Mouse (Mus musculus): ENCODE measurements around the gene Mib2. TPM values are rescaled to one million over a fixed set of nuclear protein-coding genes. Genes with fewer than 3 reads are reported as not detected.

The Mib2 gene
- polyA plus RNA-seq, 1 experiment from 2014 or later, result 16.8 TPM

- Histone ChIP-seq H3K27me3 (ENCODE audit: poor library complexity, severe bottlenecking) (no peaks in the 10 kb centered on the region), H3K9me3 (no peaks in the 10 kb centered on the region), H3K27ac (no peak overlapping the region), H3K36me3 (replicated peaks) (peaks cover 98% of the 10 kb centered on the region), H3K4me1 (no peaks in the 10 kb centered on the region), H3K4me3 (no peak overlapping the region)
- DNase-seq (ENCODE audit: extremely low spot score, low spot score), result no peak
Measured at GRCm38 (mm10) chr4:155635766-155636499, 33.1 kb downstream of the Mib2 start.

- no peak overlapping the region for H3K27ac ChIP-seq
- no peak overlapping the region for H3K4me3 ChIP-seq
- no peaks in the 10 kb centered on the region for H3K27me3 ChIP-seq (ENCODE audit: poor library complexity, severe bottlenecking)
- no peaks in the 10 kb centered on the region for H3K9me3 ChIP-seq
- no peak for DNase-seq (ENCODE audit: extremely low spot score, low spot score)
- H3K36me3 ChIP-seq (replicated peaks), result peaks cover 87% of the 10 kb centered on the region
- 94% methylated on average over 6 of the region's 6 CpGs for WGBS
- peaks cover 6% of the 10 kb centered on the region for H3K4me1 ChIP-seq
Measured at GRCm38 (mm10) chr4:155630267-155630666, 38.7 kb downstream of the Mib2 start.

- under 1% methylated on average over 84 of the region's 84 CpGs for WGBS
- peaks cover 56% of the 10 kb centered on the region for H3K36me3 ChIP-seq (replicated peaks)
- no peaks in the 10 kb centered on the region for H3K9me3 ChIP-seq
- peak within 1 kb of the TSS; percentile 99 for H3K4me3 ChIP-seq
- H3K27me3 ChIP-seq (ENCODE audit: poor library complexity, severe bottlenecking), result no peaks in the 10 kb centered on the region
- DNase-seq (ENCODE audit: extremely low spot score, low spot score), result peak; percentile 96
- peak within 1 kb of the TSS; percentile 87 for H3K27ac ChIP-seq
- H3K4me1 ChIP-seq, result peaks cover 16% of the 10 kb centered on the region
Measured at GRCm38 (mm10) chr4:155624338-155625291, 44.4 kb downstream of the Mib2 start, which contains the start of gene Cdk11b. Cdk11b (plus strand) TSS chr4:155624854.

GRCm38 (mm10) chr4:155618321-155618720 lies 50.7 kb downstream of the Mib2 start:
- 90% methylated on average over 5 of the region's 5 CpGs for WGBS
- Histone ChIP-seq H3K9me3 (no peaks in the 10 kb centered on the region), H3K27ac (no peak overlapping the region), H3K4me1 (peaks cover 1% of the 10 kb centered on the region), H3K4me3 (no peak overlapping the region), H3K27me3 (ENCODE audit: poor library complexity, severe bottlenecking) (no peaks in the 10 kb centered on the region), H3K36me3 (replicated peaks) (peaks cover 84% of the 10 kb centered on the region)
- DNase-seq (ENCODE audit: extremely low spot score, low spot score), result no peak

- Histone ChIP-seq H3K36me3 (replicated peaks) (peaks cover 86% of the 10 kb centered on the region), H3K4me3 (no peak overlapping the region), H3K27me3 (ENCODE audit: poor library complexity, severe bottlenecking) (no peaks in the 10 kb centered on the region), H3K9me3 (no peaks in the 10 kb centered on the region), H3K27ac (no peak overlapping the region), H3K4me1 (no peaks in the 10 kb centered on the region)
- DNase-seq (ENCODE audit: extremely low spot score, low spot score), result no peak
- 94% methylated on average over 3 of the region's 3 CpGs for WGBS
Measured at GRCm38 (mm10) chr4:155613264-155613663, 55.7 kb downstream of the Mib2 start.

GRCm38 (mm10) chr4:155611860-155612259 lies 57.1 kb downstream of the Mib2 start:
- 93% methylated on average over 3 of the region's 3 CpGs for WGBS
- no peak overlapping the region for H3K27ac ChIP-seq
- no peak for DNase-seq (ENCODE audit: extremely low spot score, low spot score)

GRCm38 (mm10) chr4:155606825-155607224 lies 62.2 kb downstream of the Mib2 start:
- Histone ChIP-seq H3K4me1 (peaks cover 15% of the 10 kb centered on the region), H3K4me3 (no peak overlapping the region), H3K9me3 (no peaks in the 10 kb centered on the region), H3K36me3 (replicated peaks) (peaks cover 74% of the 10 kb centered on the region), H3K27me3 (ENCODE audit: poor library complexity, severe bottlenecking) (no peaks in the 10 kb centered on the region), H3K27ac (no peak overlapping the region)
- WGBS, result 97% methylated on average over 2 of the region's 2 CpGs
- no peak for DNase-seq (ENCODE audit: extremely low spot score, low spot score)

More at GRCm38 (mm10) chr4:155611860-155612259, 57.1 kb downstream of the Mib2 start:
- Histone ChIP-seq H3K4me3 (no peak overlapping the region), H3K9me3 (no peaks in the 10 kb centered on the region), H3K4me1 (no peaks in the 10 kb centered on the region), H3K27me3 (ENCODE audit: poor library complexity, severe bottlenecking) (no peaks in the 10 kb centered on the region), H3K36me3 (replicated peaks) (peaks cover 80% of the 10 kb centered on the region)

- H3K4me1 ChIP-seq, result peaks cover 24% of the 10 kb centered on the region
- no peak overlapping the region for H3K4me3 ChIP-seq
- peaks cover 59% of the 10 kb centered on the region for H3K36me3 ChIP-seq (replicated peaks)
- WGBS, result 96% methylated on average over 4 of the region's 4 CpGs
- no peak for DNase-seq (ENCODE audit: extremely low spot score, low spot score)
- no peaks in the 10 kb centered on the region for H3K9me3 ChIP-seq
- no peaks in the 10 kb centered on the region for H3K27me3 ChIP-seq (ENCODE audit: poor library complexity, severe bottlenecking)
- H3K27ac ChIP-seq, result no peak overlapping the region
Measured at GRCm38 (mm10) chr4:155605132-155605531, 63.9 kb downstream of the Mib2 start.

Other genes with a start within 250 kb of the Mib2 start
- gene Tmem52, start 200.1 kb downstream of the Mib2 start, polyA plus RNA-seq (2016; fragmentation: Nextera tagmentation; extraction: Ambion mirVana), result not detected in 2 replicates
- gene Gnb1, start 177.8 kb downstream of the Mib2 start, polyA plus RNA-seq (2016; fragmentation: Nextera tagmentation; extraction: Ambion mirVana), result 607 and 643 TPM in 2 replicates
- gene Nadk, start 106.8 kb downstream of the Mib2 start, polyA plus RNA-seq (2016; fragmentation: Nextera tagmentation; extraction: Ambion mirVana), result 118 and 122 TPM in 2 replicates
- 10.7 and 12.9 TPM in 2 replicates for gene Slc35e2, start 67.8 kb downstream of the Mib2 start, polyA plus RNA-seq (2016; fragmentation: Nextera tagmentation; extraction: Ambion mirVana)
- 83.9 and 86.7 TPM in 2 replicates for gene Cdk11b, start 44.3 kb downstream of the Mib2 start, polyA plus RNA-seq (2016; fragmentation: Nextera tagmentation; extraction: Ambion mirVana)
- gene Gm10563, start 23.8 kb downstream of the Mib2 start, polyA plus RNA-seq (2016; fragmentation: Nextera tagmentation; extraction: Ambion mirVana), result not detected in 2 replicates
- 1.8 and 2.8 TPM in 2 replicates for gene Mmp23, start 15.8 kb downstream of the Mib2 start, polyA plus RNA-seq (2016; fragmentation: Nextera tagmentation; extraction: Ambion mirVana)
- 0.64 and 0.67 TPM in 2 replicates for gene Fndc10, start 25.1 kb upstream of the Mib2 start, polyA plus RNA-seq (2016; fragmentation: Nextera tagmentation; extraction: Ambion mirVana)
- gene Ssu72, start 35.6 kb upstream of the Mib2 start, polyA plus RNA-seq (2016; fragmentation: Nextera tagmentation; extraction: Ambion mirVana), result 163 and 164 TPM in 2 replicates
- gene Tmem240, start 65.6 kb upstream of the Mib2 start, polyA plus RNA-seq (2016; fragmentation: Nextera tagmentation; extraction: Ambion mirVana), result 0.36 and 0.77 TPM in 2 replicates
- gene Atad3a, start 91.9 kb upstream of the Mib2 start, polyA plus RNA-seq (2016; fragmentation: Nextera tagmentation; extraction: Ambion mirVana), result 141 and 149 TPM in 2 replicates
- gene Vwa1, start 105.5 kb upstream of the Mib2 start, polyA plus RNA-seq (2016; fragmentation: Nextera tagmentation; extraction: Ambion mirVana), result 9.7 and 11.3 TPM in 2 replicates
- gene Tmem88b, start 116.7 kb upstream of the Mib2 start, polyA plus RNA-seq (2016; fragmentation: Nextera tagmentation; extraction: Ambion mirVana), result 0.24 and 0.27 TPM in 2 replicates
- gene Ankrd65, start 121.2 kb upstream of the Mib2 start, polyA plus RNA-seq (2016; fragmentation: Nextera tagmentation; extraction: Ambion mirVana), result not detected in 2 replicates
- 253 and 258 TPM in 2 replicates for gene Mrpl20, start 133.7 kb upstream of the Mib2 start, polyA plus RNA-seq (2016; fragmentation: Nextera tagmentation; extraction: Ambion mirVana)
- gene Ccnl2, start 143.3 kb upstream of the Mib2 start, polyA plus RNA-seq (2016; fragmentation: Nextera tagmentation; extraction: Ambion mirVana), result 166 and 168 TPM in 2 replicates
- 165 and 172 TPM in 2 replicates for gene Aurkaip1, start 162.1 kb upstream of the Mib2 start, polyA plus RNA-seq (2016; fragmentation: Nextera tagmentation; extraction: Ambion mirVana)
- 37.6 and 39.4 TPM in 2 replicates for gene Mxra8, start 170.5 kb upstream of the Mib2 start, polyA plus RNA-seq (2016; fragmentation: Nextera tagmentation; extraction: Ambion mirVana)
- gene Dvl1, start 178.2 kb upstream of the Mib2 start, polyA plus RNA-seq (2016; fragmentation: Nextera tagmentation; extraction: Ambion mirVana), result 4.6 and 5.3 TPM in 2 replicates
- gene Tas1r3, start 194.2 kb upstream of the Mib2 start, polyA plus RNA-seq (2016; fragmentation: Nextera tagmentation; extraction: Ambion mirVana), result 0.12 and 0.33 TPM in 2 replicates
- gene Cptp, start 200.2 kb upstream of the Mib2 start, polyA plus RNA-seq (2016; fragmentation: Nextera tagmentation; extraction: Ambion mirVana), result 21.2 and 24.0 TPM in 2 replicates
- gene Ints11, start 200.3 kb upstream of the Mib2 start, polyA plus RNA-seq (2016; fragmentation: Nextera tagmentation; extraction: Ambion mirVana), result 120 and 121 TPM in 2 replicates
- 54.5 and 56.3 TPM in 2 replicates for gene Pusl1, start 222.6 kb upstream of the Mib2 start, polyA plus RNA-seq (2016; fragmentation: Nextera tagmentation; extraction: Ambion mirVana)
- gene Acap3, start 222.6 kb upstream of the Mib2 start, polyA plus RNA-seq (2016; fragmentation: Nextera tagmentation; extraction: Ambion mirVana), result 24.3 and 24.5 TPM in 2 replicates

Measured in forebrain, embryonic 10.5 days (tissue).